Mouse (Mus musculus) bone marrow, adult 2 months (tissue): Measurements from ENCODE around the gene Nol4l. TPM values are rescaled to one million over a fixed set of nuclear protein-coding genes. Genes with fewer than 3 reads are reported as not detected.
A peak's percentile ranks its signal among the peaks of the same experiment; 100 is the strongest.

ENCODE experiments used
- H3K27ac ChIP-seq: fragments of 200-500 bp; 2 replicates; pipeline ENCODE4 v1.5.1; 2012; ENCODE audit warnings: low read depth, mild to moderate bottlenecking, control low read depth, inconsistent platforms, low read length; ENCODE audit not compliant: control insufficient read depth, poor library complexity, insufficient read depth
- H3K4me1 ChIP-seq: fragments of 200-500 bp; 2 replicates; pipeline ENCODE4 v1.6.1; 2011; ENCODE audit warnings: low read length; ENCODE audit not compliant: control insufficient read depth, insufficient read depth
- H3K4me3 ChIP-seq: fragments of 200-500 bp; replicated peaks from 2 replicates; pipeline ENCODE3; 2011; ENCODE audit warnings: mild to moderate bottlenecking, low read depth, low read length, control low read depth; ENCODE audit not compliant: control insufficient read depth
- CTCF ChIP-seq: fragments of 200-500 bp; IDR thresholded peaks from 2 replicates; pipeline ENCODE4 v1.5.1; 2011; ENCODE audit warnings: low read length, control low read depth; ENCODE audit not compliant: control insufficient read depth, insufficient read depth
- POLR2A ChIP-seq: fragments of 200-500 bp; IDR thresholded peaks from 2 replicates; pipeline ENCODE4 v1.6.1; 2011; ENCODE audit warnings: low read depth, mild to moderate bottlenecking, control low read depth, low read length, borderline replicate concordance; ENCODE audit not compliant: control insufficient read depth
- WGBS: fragments of 180-500 bp; shearing (Covaris S2); methylation state at CpG from one replicate; pipeline ENCODE4 v1.1.7; 2018; 5-methylcytosine and 5-hydroxymethylcytosine counted together
- polyA plus RNA-seq: library from polyadenylated mRNA; stranded (reverse); fragments of >200 nt; gene quantifications from 2 replicates; pipeline ENCODE4 v1.2.4, GENCODE M21; 2011; ENCODE audit warnings: low replicate concordance; ENCODE audit not compliant: missing spikeins, insufficient read depth, insufficient read length

Nol4l gene
- polyA plus RNA-seq, 1 experiment, result 7.5 TPM

GRCm38 (mm10) chr2:153434880-153435831 lies 94.6 kb downstream of the Nol4l start:
- no peak for TF ChIP-seq POLR2A
- TF ChIP-seq CTCF, result no peak
- Histone ChIP-seq H3K4me3 (no peak overlapping the region), H3K27ac (no peak overlapping the region), H3K4me1 (peaks cover 3% of the 10 kb centered on the region; the same call in 1 of the 2 replicates)
- 85% methylated on average over 9 of the region's 9 CpGs for WGBS

- Histone ChIP-seq H3K4me3 (no peak overlapping the region), H3K27ac (no peak overlapping the region), H3K4me1 (peaks cover 3% of the 10 kb centered on the region; the same call in 1 of the 2 replicates)
- TF ChIP-seq CTCF (no peak), POLR2A (no peak)
- WGBS, result 80% methylated on average over 3 of the region's 3 CpGs
Observed at GRCm38 (mm10) chr2:153433859-153434258, 95.9 kb downstream of the Nol4l start.

DNA sequence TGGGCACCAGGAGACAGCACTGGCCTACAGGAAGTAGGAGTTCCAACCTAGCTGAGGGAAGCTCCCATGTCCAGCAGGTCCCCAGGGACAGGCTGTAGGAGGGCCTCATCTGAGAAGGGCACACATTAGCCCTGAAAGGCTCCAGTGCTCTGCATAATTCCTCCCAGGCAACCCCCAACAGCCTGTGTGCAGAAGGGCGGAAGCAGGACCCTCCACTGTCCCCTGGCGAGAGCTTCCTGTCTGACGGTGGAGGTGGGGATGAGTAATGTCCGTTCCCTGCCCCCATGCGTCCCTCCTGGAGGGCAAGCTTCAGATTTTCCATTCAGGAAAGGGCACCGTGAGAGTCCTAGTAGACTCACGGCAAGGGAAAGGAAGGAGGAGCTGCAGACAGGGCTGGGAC lies 97.3 kb downstream of the Nol4l start:
- 82% methylated on average over 7 of the region's 7 CpGs for WGBS
- peak overlapping the region; percentile 22; the same call in 1 of the 2 replicates for H3K27ac ChIP-seq
- no peak overlapping the region for H3K4me3 ChIP-seq
- peaks cover 2% of the 10 kb centered on the region; the same call in 1 of the 2 replicates for H3K4me1 ChIP-seq
- TF ChIP-seq POLR2A (no peak), CTCF (no peak)

DNA sequence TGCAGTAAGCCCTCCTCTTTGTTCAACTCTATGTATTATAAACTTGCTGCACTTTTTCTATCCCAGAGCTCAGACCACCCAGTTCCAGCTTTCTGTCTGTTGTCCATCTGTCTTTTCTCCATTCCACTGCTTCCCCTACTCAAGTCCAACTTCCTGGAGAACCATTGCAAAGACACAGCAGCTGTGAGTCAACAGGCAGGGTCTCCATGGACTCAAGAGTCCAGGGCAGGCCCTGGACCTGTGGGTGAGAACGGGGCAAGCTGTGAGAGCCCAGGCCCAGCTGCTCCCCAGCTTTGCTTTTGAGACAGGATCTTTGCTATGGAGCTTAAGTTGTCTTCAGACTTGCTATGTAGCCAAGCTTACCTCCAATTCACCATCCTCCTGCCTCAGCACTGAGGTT lies 99.2 kb downstream of the Nol4l start:
- Histone ChIP-seq H3K27ac (no peak overlapping the region), H3K4me1 (no peaks in the 10 kb centered on the region), H3K4me3 (no peak overlapping the region)
- 73% methylated on average over 1 of the region's 1 CpGs for WGBS
- TF ChIP-seq CTCF (no peak), POLR2A (no peak)

DNA sequence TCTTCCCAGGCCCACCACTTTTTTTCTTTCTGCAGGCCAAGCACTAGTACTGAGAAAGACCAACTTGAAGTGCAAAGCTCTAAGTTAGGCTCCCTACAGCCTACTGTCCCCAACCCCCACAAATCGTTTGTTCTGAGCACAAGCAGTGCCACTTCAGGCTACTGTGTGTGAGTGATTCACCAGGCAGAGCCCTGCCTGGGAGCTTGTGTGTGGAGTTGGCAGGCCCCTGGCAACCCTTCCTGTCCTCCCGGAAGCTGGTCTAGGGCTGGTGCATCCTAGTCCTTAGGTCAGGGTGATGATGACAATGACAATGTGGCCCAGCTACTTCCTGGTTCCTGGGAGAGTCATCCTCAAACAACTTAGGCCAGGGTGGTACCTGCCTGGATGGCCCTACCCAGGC lies 101.3 kb downstream of the Nol4l start:
- TF ChIP-seq CTCF (no peak), POLR2A (no peak)
- Histone ChIP-seq H3K4me1 (peaks cover 2% of the 10 kb centered on the region; the same call in 1 of the 2 replicates), H3K4me3 (no peak overlapping the region), H3K27ac (no peak overlapping the region)
- 68% methylated on average over 2 of the region's 2 CpGs for whole genome bisulfite sequencing

DNA sequence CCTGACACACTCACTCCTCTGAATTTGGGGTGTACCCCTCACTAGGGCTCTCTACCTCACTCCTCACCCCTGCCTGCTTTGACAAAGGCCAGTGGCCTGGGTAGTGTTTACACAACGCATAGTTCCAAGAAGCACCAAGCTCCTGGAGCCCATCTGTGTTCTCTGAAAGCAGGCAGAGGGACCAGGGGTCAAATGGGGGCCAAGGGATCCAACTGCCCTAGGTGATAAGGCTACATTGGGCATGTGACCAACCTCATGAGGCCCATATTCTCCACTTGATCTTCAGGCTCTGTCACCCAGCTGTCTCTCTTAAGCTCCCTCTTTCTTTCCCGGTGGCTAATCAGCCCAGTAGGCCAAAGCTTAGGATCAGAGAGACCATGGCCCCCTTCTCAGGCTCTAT lies 102.8 kb downstream of the Nol4l start:
- TF ChIP-seq CTCF (no peak), POLR2A (no peak)
- Histone ChIP-seq H3K4me1 (peaks cover 2% of the 10 kb centered on the region; the same call in 1 of the 2 replicates), H3K27ac (no peak overlapping the region), H3K4me3 (no peak overlapping the region)
- WGBS, result 76% methylated on average over 2 of the region's 2 CpGs

GRCm38 (mm10) chr2:153425998-153426670 lies 103.6 kb downstream of the Nol4l start:
- Histone ChIP-seq H3K4me1 (peaks cover 2% of the 10 kb centered on the region; the same call in 1 of the 2 replicates), H3K4me3 (no peak overlapping the region), H3K27ac (no peak overlapping the region)
- 88% methylated on average over 9 of the region's 9 CpGs for WGBS
- no peak for TF ChIP-seq POLR2A
